Mouse (Mus musculus): ENCODE measurements at regions not wholly inside any gene's neighbourhood (a gene's known extent, or its start where the extent isn't known, plus 50 kb on each side); places are given as distances from the start of the nearest gene placed in this dataset.

DNA sequence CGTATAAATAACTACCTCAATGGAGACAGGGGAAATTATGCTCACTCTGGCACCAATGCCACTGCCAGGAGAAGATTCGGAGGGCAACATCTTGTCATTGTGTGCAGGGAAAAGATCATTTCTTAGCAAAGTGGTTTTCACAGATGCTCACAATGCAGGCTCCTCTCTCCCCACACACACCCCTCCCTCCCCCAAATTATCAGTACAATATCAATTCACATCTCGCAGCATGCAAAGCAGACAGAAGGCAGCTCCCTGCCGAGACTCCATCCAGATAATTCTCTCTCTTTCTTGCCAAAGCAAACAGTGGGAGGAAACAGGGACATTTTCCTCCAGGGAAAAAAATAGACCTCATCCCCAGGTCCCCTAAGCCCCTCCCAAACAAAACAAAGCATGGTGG, 691.8 kb downstream of the Gm9195 start:
- no peak for TF ChIP-seq POLR2A (IDR thresholded peaks at IDR 0.05; ENCODE audit: low read depth, low read length)
- no peak for TF ChIP-seq CTCF (IDR thresholded peaks at IDR 0.05; ENCODE audit: extremely low read depth, insufficient read length, insufficient replicate concordance, low read depth, low read length)
